Mouse (Mus musculus) heart, embryonic 10.5 days (tissue): ENCODE results near the gene Rps19. TPM values are rescaled to one million over a fixed set of nuclear protein-coding genes. Genes with fewer than 3 reads are reported as not detected.

Source experiments
- DNase-seq: peaks from one replicate; pipeline ENCODE4 v3.0.0-alpha.2; 2017; ENCODE audit warnings: low spot score
- H3K27ac ChIP-seq: fragments of 300-500 bp; sonication (generic); 2 replicates; pipeline ENCODE4 v1.5.1; 2016; ENCODE audit warnings: mild to moderate bottlenecking
- H3K27me3 ChIP-seq: fragments of 300-500 bp; sonication (generic); 2 replicates; pipeline ENCODE4 v1.6.1; 2016; ENCODE audit warnings: mild to moderate bottlenecking; ENCODE audit not compliant: poor library complexity, insufficient read depth, severe bottlenecking
- H3K36me3 ChIP-seq: fragments of 300-500 bp; sonication (generic); 2 replicates; pipeline ENCODE4 v1.6.1; 2016; ENCODE audit warnings: mild to moderate bottlenecking, moderate library complexity
- H3K4me1 ChIP-seq: fragments of 300-500 bp; sonication (generic); 2 replicates; pipeline ENCODE4 v1.6.1; 2016; ENCODE audit warnings: mild to moderate bottlenecking
- H3K4me3 ChIP-seq: fragments of 300-500 bp; sonication (generic); 2 replicates; pipeline ENCODE4 v1.5.1; 2016; ENCODE audit warnings: mild to moderate bottlenecking, moderate library complexity
- H3K9me3 ChIP-seq: fragments of 300-500 bp; sonication (generic); 2 replicates; pipeline ENCODE4 v1.6.1; 2016; ENCODE audit warnings: mild to moderate bottlenecking, moderate library complexity
- WGBS: fragments of 180-500 bp; shearing (Covaris S2); methylation state at CpG from one replicate; pipeline ENCODE4 v1.1.7; 2016; 5-methylcytosine and 5-hydroxymethylcytosine counted together
- polyA plus RNA-seq: library from polyadenylated mRNA; unstranded; fragments of >200 nt; fragmentation: Nextera tagmentation; extraction: Ambion mirVana; gene quantifications from 2 replicates; pipeline ENCODE4 v1.2.1, GENCODE M21; 2016

Rps19 gene
- polyA plus RNA-seq, 1 experiment from 2014 or later = 1,854 TPM

GRCm38 (mm10) chr7:24852557-24853232, 31.5 kb upstream of the Rps19 start:
- H3K4me3 ChIP-seq = peak overlapping the region; percentile 15; the same call in 1 of the 2 replicates

GRCm38 (mm10) chr7:24853233-24853563, 31.0 kb upstream of the Rps19 start:
- Histone ChIP-seq H3K36me3 (no peaks in the 10 kb centered on the region), H3K27ac (peak overlapping the region; percentile 81), H3K9me3 (no peaks in the 10 kb centered on the region), H3K4me1 (peaks cover 23% of the 10 kb centered on the region), H3K27me3 (no peaks in the 10 kb centered on the region), H3K4me3 (peak overlapping the region; percentile 22; the same call in 1 of the 2 replicates)
- DNase-seq = no peak

More at GRCm38 (mm10) chr7:24852557-24853232, 31.5 kb upstream of the Rps19 start:
- Histone ChIP-seq H3K27me3 (no peaks in the 10 kb centered on the region), H3K4me1 (peaks cover 23% of the 10 kb centered on the region), H3K27ac (peak overlapping the region; percentile 81; the same call in 1 of the 2 replicates), H3K9me3 (no peaks in the 10 kb centered on the region), H3K36me3 (no peaks in the 10 kb centered on the region)
- WGBS = 65% methylated on average over 8 of the region's 8 CpGs
- peak; percentile 93 for DNase-seq

- Histone ChIP-seq H3K36me3 (no peaks in the 10 kb centered on the region), H3K27me3 (no peaks in the 10 kb centered on the region), H3K27ac (peak overlapping the region; percentile 81), H3K4me3 (peak overlapping the region; percentile 22; the same call in 1 of the 2 replicates), H3K4me1 (peaks cover 23% of the 10 kb centered on the region), H3K9me3 (no peaks in the 10 kb centered on the region)
- 30% methylated on average over 7 of the region's 7 CpGs for WGBS
- no peak for DNase-seq
These were observed 30.5 kb upstream of the Rps19 start for GRCm38 (mm10) chr7:24853695-24854094.

- DNase-seq = no peak
- H3K4me1 ChIP-seq = peaks cover 15% of the 10 kb centered on the region; the same call in 1 of the 2 replicates
- no peaks in the 10 kb centered on the region for H3K36me3 ChIP-seq
- H3K27me3 ChIP-seq = no peaks in the 10 kb centered on the region
- 46% methylated on average over 6 of the region's 6 CpGs for WGBS
- H3K27ac ChIP-seq = no peak overlapping the region
- no peak overlapping the region for H3K4me3 ChIP-seq
- no peaks in the 10 kb centered on the region for H3K9me3 ChIP-seq
These were observed 27.6 kb upstream of the Rps19 start for GRCm38 (mm10) chr7:24856460-24857120.

- WGBS = 71% methylated on average over 5 of the region's 5 CpGs
- Histone ChIP-seq H3K4me1 (peaks cover 4% of the 10 kb centered on the region; the same call in 1 of the 2 replicates), H3K4me3 (no peak overlapping the region), H3K27ac (no peak overlapping the region), H3K9me3 (no peaks in the 10 kb centered on the region), H3K36me3 (no peaks in the 10 kb centered on the region), H3K27me3 (no peaks in the 10 kb centered on the region)
- DNase-seq = no peak
These were observed 24.9 kb upstream of the Rps19 start for GRCm38 (mm10) chr7:24859234-24859633.

- H3K36me3 ChIP-seq = no peaks in the 10 kb centered on the region
- no peak within 1 kb of the TSS for H3K4me3 ChIP-seq
- 83% methylated on average over 7 of the region's 7 CpGs for WGBS
- H3K9me3 ChIP-seq = no peaks in the 10 kb centered on the region
- no peak for DNase-seq
- no peak within 1 kb of the TSS for H3K27ac ChIP-seq
- peaks cover 2% of the 10 kb centered on the region; the same call in 1 of the 2 replicates for H3K4me1 ChIP-seq
- peaks cover 2% of the 10 kb centered on the region; the same call in 1 of the 2 replicates for H3K27me3 ChIP-seq
These were observed 22.3 kb upstream of the Rps19 start, which contains the start of gene Gm9844 for GRCm38 (mm10) chr7:24861913-24862312. Gene Gm9844 (plus strand): TSS chr7:24862213.

- peaks cover 6% of the 10 kb centered on the region; the same call in 1 of the 2 replicates for H3K27me3 ChIP-seq
- WGBS = 77% methylated on average over 4 of the region's 4 CpGs
- H3K36me3 ChIP-seq = no peaks in the 10 kb centered on the region
- H3K27ac ChIP-seq = no peak overlapping the region
- no peak for DNase-seq
- no peaks in the 10 kb centered on the region for H3K4me1 ChIP-seq
- H3K4me3 ChIP-seq = no peak overlapping the region
- H3K9me3 ChIP-seq = no peaks in the 10 kb centered on the region
These were observed 21.3 kb upstream of the Rps19 start for GRCm38 (mm10) chr7:24862853-24863252.

GRCm38 (mm10) chr7:24864156-24864555, 20.0 kb upstream of the Rps19 start:
- 34% methylated on average over 6 of the region's 6 CpGs for WGBS
- DNase-seq = no peak
- H3K4me3 ChIP-seq = no peak overlapping the region
- H3K36me3 ChIP-seq = no peaks in the 10 kb centered on the region
- no peaks in the 10 kb centered on the region for H3K4me1 ChIP-seq
- no peaks in the 10 kb centered on the region for H3K9me3 ChIP-seq
- no peak overlapping the region for H3K27ac ChIP-seq
- H3K27me3 ChIP-seq = peaks cover 17% of the 10 kb centered on the region

GRCm38 (mm10) chr7:24869080-24869479, 15.1 kb upstream of the Rps19 start:
- Histone ChIP-seq H3K27ac (no peak overlapping the region), H3K36me3 (no peaks in the 10 kb centered on the region), H3K27me3 (peaks cover 48% of the 10 kb centered on the region), H3K9me3 (peaks cover 4% of the 10 kb centered on the region; the same call in 1 of the 2 replicates), H3K4me3 (no peak overlapping the region), H3K4me1 (0 out of 2 replicates have a peak, but pooled peaks cover 5% of the 10 kb centered on the region)
- WGBS = 61% methylated on average over 17 of the region's 17 CpGs
- DNase-seq = no peak

GRCm38 (mm10) chr7:24869532-24870165, 14.5 kb upstream of the Rps19 start, which contains the start of the genes Lypd4 and Dmrtc2:
Gene Lypd4 (minus strand): TSS chr7:24869941.
Gene Dmrtc2 (plus strand): TSS chr7:24870057.
- no peaks in the 10 kb centered on the region for H3K36me3 ChIP-seq
- 0 out of 2 replicates have a peak, but pooled peaks cover 5% of the 10 kb centered on the region for H3K4me1 ChIP-seq
- peaks cover 52% of the 10 kb centered on the region for H3K27me3 ChIP-seq
- H3K27ac ChIP-seq = no peak within 1 kb of the TSS
- H3K9me3 ChIP-seq = peaks cover 4% of the 10 kb centered on the region; the same call in 1 of the 2 replicates
- DNase-seq = no peak
- H3K4me3 ChIP-seq = 0 out of 2 replicates have a peak within 1 kb of the TSS, but pooled peaks have one; percentile 12
- 46% methylated on average over 41 of the region's 41 CpGs for WGBS

GRCm38 (mm10) chr7:24877588-24877987, 6.6 kb upstream of the Rps19 start:
- H3K4me3 ChIP-seq = no peak overlapping the region
- 75% methylated on average over 3 of the region's 3 CpGs for WGBS
- H3K4me1 ChIP-seq = no peaks in the 10 kb centered on the region
- H3K36me3 ChIP-seq = no peaks in the 10 kb centered on the region
- peaks cover 13% of the 10 kb centered on the region; the same call in 1 of the 2 replicates for H3K27me3 ChIP-seq
- H3K9me3 ChIP-seq = no peaks in the 10 kb centered on the region; the same call in 1 of the 2 replicates
- no peak for DNase-seq
- no peak overlapping the region for H3K27ac ChIP-seq

- 30% methylated on average over 2 of the region's 2 CpGs for WGBS
- no peaks in the 10 kb centered on the region for H3K9me3 ChIP-seq
These were observed 4.6 kb upstream of the Rps19 start for GRCm38 (mm10) chr7:24879620-24880019.

More at GRCm38 (mm10) chr7:24879620-24880019, 4.6 kb upstream of the Rps19 start:
- Histone ChIP-seq H3K27ac (no peak overlapping the region), H3K36me3 (no peaks in the 10 kb centered on the region), H3K4me1 (no peaks in the 10 kb centered on the region), H3K4me3 (no peak overlapping the region), H3K27me3 (no peaks in the 10 kb centered on the region)
- no peak for DNase-seq
